Mouse (Mus musculus): ENCODE results near the gene Mex3a. TPM values are rescaled to one million over a fixed set of nuclear protein-coding genes. Genes with fewer than 3 reads are reported as not detected.

The Mex3a gene
- polyA plus RNA-seq, 1 experiment: 33.6 TPM

GRCm38 (mm10) chr3:88541622-88542401, 9.6 kb downstream of the Mex3a start:
- TF ChIP-seq POLR2A (IDR thresholded peaks at IDR 0.05; ENCODE audit: low read depth, low read length) (no peak), CTCF (IDR thresholded peaks at IDR 0.05; ENCODE audit: borderline replicate concordance, insufficient read depth, low read length) (no peak)
- peaks cover 5% of the 10 kb centered on the region; the same call in 1 of the 2 replicates for H3K4me1 ChIP-seq (ENCODE audit: control insufficient read depth, insufficient read depth, low read length)

GRCm38 (mm10) chr3:88542486-88542885, 10.3 kb downstream of the Mex3a start:
- H3K27ac ChIP-seq (ENCODE audit: insufficient read depth, low read length): no peak overlapping the region
- no peak overlapping the region for H3K4me3 ChIP-seq (ENCODE audit: insufficient read depth, low read length)
- peaks cover 3% of the 10 kb centered on the region; the same call in 1 of the 2 replicates for H3K4me1 ChIP-seq (ENCODE audit: control insufficient read depth, insufficient read depth, low read length)
- no peak for TF ChIP-seq CTCF (IDR thresholded peaks at IDR 0.05; ENCODE audit: borderline replicate concordance, insufficient read depth, low read length)
- no peak for TF ChIP-seq POLR2A (IDR thresholded peaks at IDR 0.05; ENCODE audit: low read depth, low read length)

More at GRCm38 (mm10) chr3:88541622-88542401, 9.6 kb downstream of the Mex3a start:
- Histone ChIP-seq H3K27ac (ENCODE audit: insufficient read depth, low read length) (no peak overlapping the region), H3K4me3 (ENCODE audit: insufficient read depth, low read length) (no peak overlapping the region)

GRCm38 (mm10) chr3:88543174-88543573, 11.0 kb downstream of the Mex3a start:
- TF ChIP-seq CTCF (IDR thresholded peaks at IDR 0.05; ENCODE audit: borderline replicate concordance, insufficient read depth, low read length) (no peak), POLR2A (IDR thresholded peaks at IDR 0.05; ENCODE audit: low read depth, low read length) (no peak)
- Histone ChIP-seq H3K27ac (ENCODE audit: insufficient read depth, low read length) (no peak overlapping the region), H3K4me1 (ENCODE audit: control insufficient read depth, insufficient read depth, low read length) (peaks cover 3% of the 10 kb centered on the region; the same call in 1 of the 2 replicates), H3K4me3 (ENCODE audit: insufficient read depth, low read length) (no peak overlapping the region)

- H3K27ac ChIP-seq (ENCODE audit: insufficient read depth, low read length): no peak overlapping the region
- H3K4me3 ChIP-seq (ENCODE audit: insufficient read depth, low read length): no peak overlapping the region
- peaks cover 3% of the 10 kb centered on the region; the same call in 1 of the 2 replicates for H3K4me1 ChIP-seq (ENCODE audit: control insufficient read depth, insufficient read depth, low read length)
- no peak for TF ChIP-seq CTCF (IDR thresholded peaks at IDR 0.05; ENCODE audit: borderline replicate concordance, insufficient read depth, low read length)
- no peak for TF ChIP-seq POLR2A (IDR thresholded peaks at IDR 0.05; ENCODE audit: low read depth, low read length)
Measured at GRCm38 (mm10) chr3:88543651-88544410, 11.6 kb downstream of the Mex3a start.

GRCm38 (mm10) chr3:88544514-88544913, 12.3 kb downstream of the Mex3a start:
- Histone ChIP-seq H3K4me3 (ENCODE audit: insufficient read depth, low read length) (no peak overlapping the region), H3K4me1 (ENCODE audit: control insufficient read depth, insufficient read depth, low read length) (peaks cover 3% of the 10 kb centered on the region; the same call in 1 of the 2 replicates), H3K27ac (ENCODE audit: insufficient read depth, low read length) (no peak overlapping the region)
- TF ChIP-seq CTCF (IDR thresholded peaks at IDR 0.05; ENCODE audit: borderline replicate concordance, insufficient read depth, low read length) (peak; percentile 57; the same call in 1 of the 2 replicates), POLR2A (IDR thresholded peaks at IDR 0.05; ENCODE audit: low read depth, low read length) (no peak)

GRCm38 (mm10) chr3:88544955-88545591, 12.9 kb downstream of the Mex3a start:
- H3K4me1 ChIP-seq (ENCODE audit: control insufficient read depth, insufficient read depth, low read length): peaks cover 3% of the 10 kb centered on the region; the same call in 1 of the 2 replicates
- no peak overlapping the region for H3K27ac ChIP-seq (ENCODE audit: insufficient read depth, low read length)
- TF ChIP-seq POLR2A (IDR thresholded peaks at IDR 0.05; ENCODE audit: low read depth, low read length): no peak
- TF ChIP-seq CTCF (IDR thresholded peaks at IDR 0.05; ENCODE audit: borderline replicate concordance, insufficient read depth, low read length): no peak
- no peak overlapping the region for H3K4me3 ChIP-seq (ENCODE audit: insufficient read depth, low read length)

- no peak for TF ChIP-seq CTCF (IDR thresholded peaks at IDR 0.05; ENCODE audit: borderline replicate concordance, insufficient read depth, low read length)
- TF ChIP-seq POLR2A (IDR thresholded peaks at IDR 0.05; ENCODE audit: low read depth, low read length): no peak
- Histone ChIP-seq H3K27ac (ENCODE audit: insufficient read depth, low read length) (no peak overlapping the region), H3K4me3 (ENCODE audit: insufficient read depth, low read length) (no peak overlapping the region), H3K4me1 (ENCODE audit: control insufficient read depth, insufficient read depth, low read length) (no peaks in the 10 kb centered on the region)
Measured at GRCm38 (mm10) chr3:88546674-88547418, 14.7 kb downstream of the Mex3a start.

GRCm38 (mm10) chr3:88548180-88548917, 16.2 kb downstream of the Mex3a start, which contains the start of gene Rab25:
Gene Rab25 (minus strand): TSS chr3:88548300.
- no peaks in the 10 kb centered on the region for H3K4me1 ChIP-seq (ENCODE audit: control insufficient read depth, insufficient read depth, low read length)
- no peak within 1 kb of the TSS for H3K4me3 ChIP-seq (ENCODE audit: insufficient read depth, low read length)
- TF ChIP-seq CTCF (IDR thresholded peaks at IDR 0.05; ENCODE audit: borderline replicate concordance, insufficient read depth, low read length) (no peak), POLR2A (IDR thresholded peaks at IDR 0.05; ENCODE audit: low read depth, low read length) (no peak)
- no peak within 1 kb of the TSS for H3K27ac ChIP-seq (ENCODE audit: insufficient read depth, low read length)
